Mouse (Mus musculus): ENCODE measurements around the gene Tshz2.
A peak's percentile ranks its signal among the peaks of the same experiment; 100 is the strongest.

Tshz2 gene

DNA sequence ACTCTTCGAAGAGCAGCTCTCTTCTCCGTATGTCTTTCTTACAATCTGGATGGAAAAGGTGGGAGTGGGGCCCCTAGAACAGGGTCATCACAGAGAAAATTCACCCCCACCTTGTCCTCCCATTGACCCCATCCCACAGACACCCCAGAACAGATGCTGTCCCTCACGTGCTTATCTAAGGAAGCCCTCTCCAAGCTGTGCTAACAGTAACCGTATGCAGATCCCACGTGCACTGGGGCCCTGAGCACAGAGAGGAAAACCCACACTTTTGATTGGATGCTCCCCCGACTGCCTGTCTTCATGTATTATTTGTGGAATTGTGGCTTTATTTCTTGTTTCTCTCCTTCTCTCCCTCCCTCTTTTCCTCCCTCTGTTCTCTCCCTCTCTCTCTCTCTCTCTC, 229.9 kb downstream of the Tshz2 start:
- no peak for DNase-seq (ENCODE audit: low read depth, low spot score)

DNA sequence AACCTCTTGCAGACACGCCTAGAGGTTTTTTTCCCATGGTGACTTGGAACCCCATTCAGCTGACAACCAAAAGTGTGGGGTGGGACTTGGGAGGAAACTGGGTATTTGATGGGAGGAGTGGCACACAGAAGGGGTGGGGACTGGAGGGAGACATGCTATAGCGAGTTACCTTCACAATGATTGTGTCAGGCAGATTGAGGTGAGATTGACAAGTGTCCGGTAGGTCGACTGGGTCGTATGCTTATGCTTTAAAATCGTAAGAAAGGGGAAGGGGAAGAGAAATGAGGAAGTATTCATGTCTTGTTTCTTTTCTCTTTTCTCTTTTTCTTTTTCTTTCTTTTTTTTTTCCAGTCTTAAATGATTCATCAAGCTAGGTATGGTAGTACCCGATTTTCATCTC, 236.7 kb downstream of the Tshz2 start:
- no peak for DNase-seq (ENCODE audit: low read depth, low spot score)

DNA sequence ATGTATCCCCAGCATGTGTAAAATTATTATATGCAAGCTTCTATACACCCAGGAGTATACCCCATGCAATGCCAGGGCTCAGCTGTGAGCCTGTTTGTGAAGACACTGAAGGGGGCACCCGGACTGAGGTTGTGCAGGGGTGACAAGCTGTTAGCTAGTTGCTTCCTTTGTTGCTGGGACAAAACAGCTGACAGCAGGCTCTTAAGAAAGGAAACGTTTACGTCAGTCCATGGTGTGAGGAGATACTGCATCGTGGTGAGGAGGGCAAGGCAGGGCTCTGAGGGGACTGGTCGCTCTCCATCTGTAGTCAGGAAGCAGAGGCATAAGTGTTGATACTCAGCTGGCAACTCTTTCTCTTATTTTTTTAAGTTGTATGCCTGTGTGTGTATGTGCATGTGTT, 237.7 kb downstream of the Tshz2 start:
- no peak for DNase-seq (ENCODE audit: low read depth, low spot score)

DNA sequence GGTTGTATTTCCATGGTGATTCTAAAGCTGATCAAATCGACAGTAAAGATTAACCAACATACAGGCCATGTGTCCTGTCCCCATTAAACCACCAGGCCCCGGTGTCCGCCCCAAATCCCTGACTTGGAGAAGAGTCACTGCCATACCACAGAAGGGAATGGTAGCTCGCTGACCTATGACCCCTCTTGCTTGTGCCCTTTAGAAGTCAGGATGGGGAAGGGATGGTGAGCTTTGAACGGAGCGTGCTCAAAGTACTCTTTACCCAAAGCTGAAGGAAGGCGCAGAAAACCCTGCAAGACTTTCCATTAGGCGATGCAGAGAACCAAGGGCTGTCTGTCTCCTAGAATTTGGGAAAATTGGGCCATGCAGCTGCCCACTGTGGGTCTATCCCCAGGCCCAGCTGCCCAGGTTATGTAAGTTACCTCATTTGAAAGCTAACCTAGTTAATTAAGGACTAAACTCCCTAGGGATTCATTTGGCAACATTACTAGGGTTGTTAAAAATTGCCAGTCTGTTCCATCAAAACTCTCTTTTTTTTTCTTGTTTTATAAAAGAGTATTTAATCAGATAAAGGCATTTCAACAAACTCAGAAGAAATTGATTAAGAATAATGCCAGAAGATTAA, 238.7 kb downstream of the Tshz2 start:
- DNase-seq (ENCODE audit: low read depth, low spot score): no peak

DNA sequence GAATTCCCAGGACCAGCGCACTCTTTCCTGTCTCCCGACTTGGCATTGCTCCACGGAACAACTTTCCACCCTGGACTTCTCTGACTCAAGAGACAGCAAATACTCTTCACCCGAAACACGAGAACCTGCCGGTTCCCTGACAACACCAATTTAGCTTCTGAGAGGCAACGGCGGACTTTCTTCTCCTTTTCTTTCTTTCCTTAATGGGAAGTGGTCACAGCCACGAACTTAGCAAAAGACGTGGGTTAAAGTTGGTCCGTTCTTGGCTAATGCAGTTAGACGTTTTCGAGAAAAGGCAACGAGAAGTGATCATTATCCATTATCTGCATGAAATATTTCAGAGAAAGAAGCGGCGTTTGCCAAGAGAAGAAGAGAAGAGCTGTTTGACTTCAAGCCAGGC, 240.6 kb downstream of the Tshz2 start:
- DNase-seq (ENCODE audit: low read depth, low spot score): peak; percentile 13

DNA sequence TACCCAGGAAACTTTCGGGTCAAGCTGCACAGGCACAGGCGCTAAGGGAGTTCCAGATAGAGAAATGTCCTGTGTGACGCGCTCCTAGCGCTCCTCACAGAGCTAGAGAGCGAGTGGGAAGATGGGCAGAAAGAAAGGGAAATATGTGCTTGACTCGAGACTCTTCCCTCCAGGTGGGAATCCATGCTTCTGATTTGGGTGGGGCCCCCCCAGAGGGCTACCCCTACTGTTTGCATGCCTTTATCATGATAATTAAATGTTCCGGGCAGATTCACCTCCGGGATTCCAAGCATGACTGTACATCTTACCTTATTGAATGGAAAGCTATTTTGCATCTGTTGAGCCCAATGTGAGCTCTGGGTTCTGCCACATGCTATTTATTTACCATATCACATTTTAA, 255.1 kb downstream of the Tshz2 start:
- no peak for DNase-seq (ENCODE audit: low read depth, low spot score)

DNA sequence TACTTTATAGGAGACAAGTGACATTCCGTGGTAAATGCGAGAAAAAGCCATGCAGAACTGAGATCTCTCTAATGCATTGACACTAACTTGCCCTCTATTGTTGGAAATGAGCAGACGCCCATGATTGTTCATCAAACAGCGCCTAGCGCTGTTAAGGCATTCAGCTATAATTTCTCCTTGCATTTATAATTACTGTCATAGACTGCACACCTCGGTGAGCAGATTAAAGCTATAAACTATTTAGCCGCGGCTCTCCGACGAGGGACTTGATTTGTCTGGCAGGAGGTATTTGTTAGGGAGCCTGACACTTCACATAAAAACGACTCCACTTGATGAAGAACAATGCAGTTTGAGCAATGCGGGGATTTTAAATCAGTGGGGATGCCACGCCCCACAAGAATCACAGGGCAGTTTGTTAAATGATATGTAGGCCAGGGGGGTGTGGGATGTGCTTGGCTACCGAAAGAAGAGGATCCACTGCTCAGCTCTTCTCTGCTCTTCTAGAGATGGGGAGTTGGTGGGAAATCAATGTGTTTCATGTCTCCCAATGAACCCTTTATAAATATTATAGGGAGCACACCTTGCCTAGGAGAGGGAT, 259.7 kb downstream of the Tshz2 start:
- DNase-seq (ENCODE audit: low read depth, low spot score): peak; percentile 5

DNA sequence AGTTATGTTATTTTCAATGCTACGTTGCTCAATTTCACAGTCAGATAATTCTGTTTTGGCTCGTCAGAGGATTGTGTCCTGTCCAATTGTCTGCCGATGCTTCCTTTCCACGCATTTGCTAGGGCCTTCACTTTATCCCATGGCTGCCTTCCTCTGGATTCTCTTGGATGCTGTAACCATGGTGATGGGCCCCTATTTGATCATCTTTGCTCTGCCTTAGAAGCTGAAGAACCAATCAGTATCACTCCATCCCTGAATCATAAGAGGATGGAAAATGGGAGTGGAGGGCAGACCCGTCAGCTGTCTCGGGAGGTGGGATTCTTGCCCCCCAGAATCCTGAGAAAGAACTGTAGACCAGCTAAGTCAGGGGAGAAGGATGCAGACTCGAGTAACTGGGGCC, 270.1 kb downstream of the Tshz2 start:
- DNase-seq (ENCODE audit: low read depth, low spot score): peak; percentile 24

DNA sequence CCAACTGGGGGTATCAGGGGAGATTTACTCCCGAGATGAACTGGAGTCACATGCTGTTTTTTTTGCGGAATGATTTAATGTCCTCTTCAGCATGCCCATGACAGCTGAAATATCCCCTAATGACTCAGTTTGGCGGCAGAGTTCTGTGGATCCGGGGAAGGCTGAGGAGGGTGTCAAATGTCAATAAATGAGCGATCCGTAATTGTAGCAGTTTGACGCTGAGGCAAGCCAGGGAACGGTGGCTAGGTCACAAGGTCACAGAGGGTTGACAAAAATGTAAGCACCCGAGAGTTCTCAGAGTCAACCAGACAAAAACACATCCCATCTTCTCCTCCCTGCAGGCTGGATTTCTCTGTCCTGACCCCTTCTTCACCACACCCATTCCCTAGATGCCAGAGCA, 273.6 kb downstream of the Tshz2 start:
- DNase-seq (ENCODE audit: low read depth, low spot score): no peak

DNA sequence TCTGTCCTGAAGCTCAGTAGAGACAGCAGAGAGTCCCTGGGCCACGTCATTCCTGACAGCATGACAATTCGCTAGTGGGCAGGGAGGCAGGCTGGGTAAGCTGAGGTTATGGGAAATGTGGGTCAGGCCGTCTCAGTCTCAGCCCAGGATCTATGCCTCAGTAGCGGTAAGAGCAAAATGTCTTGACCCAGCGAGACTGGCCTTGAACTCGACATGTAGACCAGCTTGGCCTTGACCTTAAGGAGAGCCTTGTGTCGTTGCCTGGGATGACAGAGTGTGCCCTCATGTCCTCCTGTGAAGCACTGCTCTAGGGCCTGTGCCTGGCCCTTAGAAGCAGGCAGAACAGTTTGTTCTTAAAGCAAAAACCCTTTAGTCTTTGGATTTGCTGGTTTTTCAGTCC, 275.2 kb downstream of the Tshz2 start:
- DNase-seq (ENCODE audit: low read depth, low spot score): no peak

DNA sequence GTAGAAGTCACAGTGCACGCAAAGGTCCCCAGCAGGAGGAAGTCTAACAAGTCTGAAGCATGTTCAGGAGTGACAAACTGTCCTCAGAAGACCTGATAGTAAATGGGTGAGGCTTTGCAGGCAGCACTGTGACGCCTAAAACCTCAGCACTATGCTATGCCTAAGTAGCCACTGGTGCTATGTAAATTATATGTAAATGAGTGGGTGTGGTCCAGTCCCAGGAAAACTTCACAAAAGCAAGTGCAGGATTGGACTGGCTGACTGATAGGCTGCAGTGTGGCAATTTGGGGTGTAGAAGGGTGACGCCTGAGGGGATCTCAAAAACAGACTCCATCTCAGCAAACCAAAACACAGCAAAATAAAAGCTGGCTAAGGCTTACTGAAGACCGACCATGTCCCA, 277.8 kb downstream of the Tshz2 start:
- DNase-seq (ENCODE audit: low read depth, low spot score): no peak

DNA sequence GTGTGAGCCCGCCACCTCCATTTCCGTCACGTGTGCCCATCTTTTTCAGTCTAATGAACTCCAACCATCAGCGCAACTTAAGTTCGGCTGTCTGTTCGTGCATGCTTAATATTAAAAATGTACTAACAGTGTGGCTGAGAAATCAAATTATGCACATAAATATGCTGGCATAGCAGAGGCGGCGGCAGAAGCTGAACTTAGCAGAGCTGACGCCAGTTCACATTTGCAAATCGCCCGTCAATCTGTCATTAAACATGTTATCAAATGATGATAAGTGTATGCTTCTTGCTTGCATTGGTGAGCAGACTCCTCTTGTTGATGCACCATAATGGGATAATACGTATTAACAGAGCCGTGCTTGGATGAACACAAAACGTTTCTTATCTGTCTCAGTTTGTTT, 280.0 kb downstream of the Tshz2 start:
- peak; percentile 20 for DNase-seq (ENCODE audit: low read depth, low spot score)

DNA sequence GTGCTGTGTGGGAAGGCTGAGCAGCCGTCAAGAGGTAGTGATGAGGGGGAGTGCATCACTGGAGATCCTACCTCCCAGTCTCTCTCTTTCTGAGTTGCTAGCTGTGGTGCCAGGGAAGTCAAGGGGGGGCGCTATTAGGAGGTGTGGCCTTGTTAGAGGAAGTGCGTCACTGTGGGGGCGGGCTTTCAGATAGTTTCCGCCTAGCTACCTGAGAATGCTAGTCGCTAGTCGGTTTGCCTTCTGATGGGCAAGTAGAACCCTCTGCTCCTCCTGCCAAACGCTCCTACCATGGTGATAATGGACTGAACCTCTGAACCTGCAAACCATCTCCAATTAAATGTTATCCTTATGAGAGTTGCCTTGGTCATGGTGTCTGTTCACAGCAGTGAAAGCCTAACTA, 282.1 kb downstream of the Tshz2 start:
- no peak for DNase-seq (ENCODE audit: low read depth, low spot score)

DNA sequence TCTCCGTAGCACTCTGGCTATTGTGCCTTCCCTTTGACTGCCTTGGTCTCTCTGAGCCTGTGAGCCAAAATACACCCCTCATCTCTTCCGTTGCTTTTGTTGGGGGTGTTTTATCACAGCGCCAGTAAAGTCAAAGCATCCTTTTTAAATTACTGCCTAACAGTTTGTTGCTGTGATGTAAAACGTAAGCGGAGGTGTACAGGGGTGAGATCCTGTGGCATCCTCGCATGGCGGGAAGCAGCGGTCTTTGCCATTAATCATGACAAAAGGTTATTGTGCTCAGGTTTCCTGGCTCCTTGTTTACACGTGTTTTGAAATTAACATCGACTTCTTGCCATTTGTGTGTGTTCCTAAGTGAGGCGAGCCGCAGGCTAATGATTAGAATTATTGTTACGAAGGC, 282.5 kb downstream of the Tshz2 start:
- no peak for DNase-seq (ENCODE audit: low read depth, low spot score)

DNA sequence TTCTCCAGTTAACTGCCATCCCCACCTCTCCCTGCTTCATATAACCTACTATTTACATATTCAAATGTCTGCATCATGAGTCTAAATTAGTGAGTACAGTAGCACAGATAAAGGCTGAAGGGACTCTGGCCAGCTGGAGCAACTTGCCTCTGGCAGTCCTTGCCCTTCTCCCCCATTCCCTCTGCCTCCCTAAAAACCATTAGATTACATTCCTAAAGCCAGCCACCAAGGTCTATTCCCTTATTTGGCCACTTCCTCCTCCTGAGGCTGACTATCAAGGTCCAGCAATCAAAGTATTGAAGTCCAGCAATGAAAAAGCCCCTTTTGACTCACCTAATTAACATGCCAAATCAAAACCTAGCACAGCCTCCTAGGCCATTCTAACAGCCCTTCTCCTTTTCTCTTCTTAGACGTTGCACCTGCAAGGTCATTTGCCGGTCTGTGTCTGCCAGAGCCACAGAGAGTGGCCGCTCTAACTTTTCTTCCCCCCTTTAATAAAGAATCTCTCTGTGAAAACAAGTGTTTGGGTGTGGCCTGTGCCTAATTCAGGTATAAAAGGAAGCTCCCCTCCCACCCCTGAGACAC, 286.4 kb downstream of the Tshz2 start:
- DNase-seq (ENCODE audit: low read depth, low spot score): no peak

DNA sequence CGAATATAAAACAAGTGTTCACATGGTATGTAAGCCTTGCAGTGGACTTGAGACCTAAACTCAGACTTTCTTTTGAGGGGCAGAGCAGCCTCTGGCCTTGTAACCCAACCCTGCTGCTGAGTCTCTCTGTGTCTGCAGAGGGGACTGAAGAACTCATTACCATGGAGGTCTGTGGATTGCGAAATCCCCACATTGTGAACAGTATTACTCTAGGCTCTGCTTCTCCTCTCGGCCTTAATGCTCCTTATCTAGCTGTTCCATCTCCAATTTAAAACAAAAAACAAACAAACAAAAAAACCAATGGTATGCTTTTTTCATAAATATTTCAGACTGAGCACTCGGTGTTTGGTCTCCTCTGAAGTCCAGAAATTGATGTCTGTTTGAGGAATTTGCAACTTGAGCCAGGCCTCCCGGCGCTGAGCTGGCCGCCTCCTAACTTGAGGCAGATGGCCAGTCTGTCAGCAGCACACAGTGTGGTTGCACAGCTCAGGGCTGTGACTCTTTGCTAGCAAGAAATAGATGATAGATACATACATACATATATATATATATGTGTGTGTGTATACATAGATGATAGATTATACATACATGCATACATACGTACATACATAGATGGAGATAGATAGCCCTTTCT, 291.5 kb downstream of the Tshz2 start:
- DNase-seq (ENCODE audit: low read depth, low spot score): no peak

DNA sequence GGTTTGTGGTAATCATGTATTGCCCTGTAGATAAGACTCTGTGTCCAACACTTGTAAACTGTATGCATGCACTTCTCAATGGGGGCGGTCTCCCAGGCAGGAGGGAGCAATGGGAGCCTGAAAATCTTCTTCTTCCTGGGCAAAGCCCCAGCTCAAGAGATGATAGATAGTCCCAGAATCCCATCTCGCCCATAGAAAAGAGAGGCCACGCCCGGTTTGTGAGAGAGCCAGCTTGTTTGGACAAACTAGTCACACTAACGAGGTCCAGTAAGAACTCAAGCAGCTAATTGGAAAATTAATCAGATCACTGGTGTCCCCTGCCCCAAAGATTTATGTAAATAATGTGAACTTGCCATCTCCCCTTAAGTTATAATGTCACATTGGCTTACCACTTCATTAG, 292.7 kb downstream of the Tshz2 start:
- DNase-seq (ENCODE audit: low read depth, low spot score): no peak

DNA sequence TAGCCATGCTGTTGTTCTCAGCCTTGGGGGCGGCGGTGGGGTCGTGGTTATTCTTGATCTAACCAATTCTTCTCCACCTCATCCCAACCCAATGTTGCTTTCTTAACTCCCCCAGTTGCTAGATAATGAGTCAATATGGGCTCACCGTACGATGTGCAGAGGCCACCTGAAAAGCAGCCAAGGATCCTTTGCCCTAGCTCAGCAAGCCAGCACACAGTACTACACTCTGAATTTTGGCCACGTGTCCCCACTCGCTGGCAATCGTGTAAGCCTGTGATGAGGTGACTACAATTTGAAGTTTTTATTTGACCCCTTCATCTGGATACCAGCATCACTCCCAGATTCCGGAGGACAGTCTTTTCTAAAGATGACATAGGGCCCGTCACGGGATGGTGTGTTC, 293.2 kb downstream of the Tshz2 start:
- no peak for DNase-seq (ENCODE audit: low read depth, low spot score)

DNA sequence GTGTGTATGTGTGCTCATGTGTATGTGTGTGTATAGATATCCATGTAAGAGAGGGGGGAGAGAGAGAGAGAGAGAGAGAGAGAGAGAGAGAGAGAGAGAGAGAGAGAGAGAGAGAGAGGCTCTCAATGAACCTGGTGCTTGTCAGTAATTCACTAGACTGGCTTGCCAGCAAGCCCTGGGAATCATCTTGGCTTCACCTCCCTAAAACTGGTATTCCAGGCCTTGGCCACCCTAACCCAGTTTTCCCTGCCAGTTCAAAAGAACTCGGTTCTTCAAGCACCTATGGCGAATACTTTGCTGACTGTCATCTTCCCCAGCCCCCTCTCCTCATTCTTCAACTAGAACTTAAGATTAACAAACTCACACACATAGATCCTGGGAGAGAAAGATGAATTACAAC, 294.6 kb downstream of the Tshz2 start:
- DNase-seq (ENCODE audit: low read depth, low spot score): no peak

DNA sequence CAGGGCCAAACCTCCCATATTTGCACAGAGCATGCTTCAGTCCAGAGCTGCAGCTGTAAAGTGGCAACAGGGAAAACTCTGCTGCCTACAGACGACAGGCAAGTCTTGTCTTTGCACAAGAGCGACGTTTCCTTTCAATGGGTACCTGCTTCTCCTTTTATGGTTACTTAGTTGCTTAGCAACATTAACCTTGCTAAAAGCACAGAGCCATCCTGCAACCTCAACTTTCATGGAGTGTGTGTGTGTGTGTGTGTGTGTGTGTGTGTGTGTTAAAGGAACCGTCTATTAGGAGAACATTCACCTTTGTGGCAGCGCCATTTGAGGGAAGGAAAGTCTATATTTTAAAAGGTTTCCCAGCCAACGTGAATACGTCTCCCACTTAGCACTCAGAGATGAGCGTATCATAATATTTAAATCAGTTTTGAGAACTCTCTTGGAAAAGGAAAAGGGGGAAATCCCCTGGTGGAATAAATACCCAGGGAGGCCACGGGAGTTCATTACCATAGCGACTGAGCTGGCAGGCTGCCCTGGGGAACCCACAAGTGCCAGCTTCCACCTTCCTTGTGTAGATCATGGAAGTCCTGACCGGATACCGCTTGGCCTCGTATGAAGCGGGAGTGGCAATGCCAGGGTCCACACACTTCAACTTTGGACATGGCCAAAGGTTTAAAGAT, 295.8 kb downstream of the Tshz2 start:
- DNase-seq (ENCODE audit: low read depth, low spot score): peak; percentile 53

DNA sequence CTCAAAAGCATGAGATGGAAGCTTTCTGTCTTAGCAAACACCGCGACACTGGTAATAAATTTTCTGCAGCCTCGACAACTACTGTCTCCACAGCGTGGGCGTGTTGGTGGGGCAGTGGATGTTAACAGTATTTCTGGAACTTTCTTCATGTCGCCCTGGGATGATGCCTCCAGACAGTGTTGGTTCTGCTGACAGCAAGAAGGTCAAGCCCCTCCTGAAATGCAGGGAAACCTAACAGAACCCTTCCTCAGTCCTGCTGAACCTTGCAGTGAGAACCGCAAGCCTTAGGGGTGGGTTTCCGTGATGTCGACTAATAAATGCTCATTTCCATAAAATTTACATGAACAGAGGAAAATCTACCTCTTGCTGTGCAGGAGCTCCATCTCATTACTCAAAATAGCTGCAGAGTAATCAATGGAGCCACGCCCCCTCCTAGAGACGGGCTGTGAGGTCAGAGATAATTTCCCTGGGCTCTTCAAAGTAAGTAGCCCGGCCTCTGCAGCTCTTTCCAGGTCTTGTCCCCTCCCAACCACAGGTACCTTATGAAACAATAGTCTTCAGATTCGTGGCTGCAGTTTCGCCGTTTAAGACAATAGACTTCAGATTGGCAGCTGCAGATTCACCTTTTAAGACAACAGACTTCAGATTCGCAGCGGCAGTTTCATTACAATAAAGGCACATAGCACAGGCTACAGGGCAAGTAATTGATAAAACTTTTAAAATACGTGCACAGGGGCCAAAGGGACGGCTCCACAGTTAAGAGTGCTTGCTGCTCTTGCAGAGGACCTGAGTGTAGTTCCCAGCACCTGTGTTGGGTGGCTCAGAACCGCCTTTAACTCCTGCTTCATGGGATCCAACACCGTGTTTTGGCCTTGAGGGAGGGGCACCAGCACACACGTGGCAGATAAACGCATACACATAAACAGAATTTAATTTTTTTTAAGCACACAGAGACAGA, 297.0 kb downstream of the Tshz2 start:
- DNase-seq (ENCODE audit: low read depth, low spot score): peak; percentile 88
